Mouse (Mus musculus) stomach, postnatal 0 days (tissue): ENCODE results near the gene Tbl2.

Source experiments
- CTCF ChIP-seq: IDR thresholded peaks from 2 replicates; pipeline ENCODE4 v1.5.1; 2016; ENCODE audit warnings: antibody characterized with exemption, low read depth, mild to moderate bottlenecking, moderate library complexity
- EP300 ChIP-seq: optimal IDR thresholded peaks from 2 replicates; pipeline ENCODE3; 2016; ENCODE audit warnings: antibody characterized with exemption

DNA sequence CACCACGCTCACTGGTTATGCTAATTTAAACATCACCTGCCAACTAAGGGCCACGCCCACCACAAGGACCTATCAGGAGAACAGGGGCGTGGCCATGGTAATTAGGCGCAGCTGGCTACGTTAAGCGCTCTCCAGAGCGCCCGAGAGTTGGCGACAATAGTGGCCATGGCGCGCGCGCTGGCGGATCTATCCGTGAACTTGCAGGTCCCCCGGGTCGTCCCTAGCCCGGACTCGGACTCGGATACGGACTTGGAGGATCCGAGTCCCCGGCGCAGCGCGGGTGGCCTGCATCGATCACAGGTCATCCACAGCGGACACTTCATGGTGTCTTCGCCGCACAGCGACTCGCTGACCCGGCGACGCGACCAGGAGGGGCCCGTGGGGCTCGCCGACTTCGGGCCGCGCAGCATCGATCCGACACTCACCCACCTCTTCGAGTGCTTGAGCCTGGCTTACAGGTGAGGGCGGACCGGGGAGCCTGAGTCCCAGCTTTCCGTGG, 42.6 kb upstream of the Tbl2 start:
- TF ChIP-seq CTCF (no peak), EP300 (no peak)
